Mouse (Mus musculus) small intestine, adult 2 months (tissue): ENCODE measurements around the gene R3hdm2.

Experiments used
- CTCF ChIP-seq: fragments of 200-500 bp; IDR thresholded peaks from 2 replicates; pipeline ENCODE4 v1.5.1; 2012; ENCODE audit warnings: low read depth, mild to moderate bottlenecking, control low read depth, inconsistent platforms, low read length, moderate library complexity, mixed read lengths; ENCODE audit not compliant: insufficient replicate concordance, insufficient read length; ENCODE audit errors: extremely low read depth
- POLR2A ChIP-seq: fragments of 200-500 bp; IDR thresholded peaks from 2 replicates; pipeline ENCODE4 v1.6.1; 2012; ENCODE audit warnings: low read depth, mild to moderate bottlenecking, control low read depth, inconsistent platforms, low read length, moderate library complexity

DNA sequence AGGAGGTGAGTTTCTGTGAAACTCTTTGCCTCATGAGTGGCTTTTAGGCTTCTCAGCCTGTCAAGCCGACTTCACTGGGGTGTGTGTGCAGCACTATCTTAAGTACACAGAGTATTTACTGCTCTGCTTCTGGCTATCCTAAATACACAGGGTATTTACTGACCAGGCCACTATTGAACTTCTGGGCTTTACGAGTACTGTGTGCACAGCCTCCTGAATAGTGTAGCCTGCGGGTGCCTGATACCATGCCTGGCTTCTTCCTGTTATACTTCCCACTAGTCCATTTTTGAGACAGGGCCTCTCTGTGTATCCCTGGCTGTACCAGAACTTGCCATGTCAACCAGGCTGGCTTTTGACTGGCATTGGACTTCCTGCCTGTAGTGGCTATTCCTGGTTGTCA, 2.4 kb upstream of the R3hdm2 start:
- TF ChIP-seq CTCF (no peak), POLR2A (no peak)
